Mouse (Mus musculus) limb, embryonic 14.5 days (tissue): Measurements from ENCODE around the gene Zfp616. TPM values are rescaled to one million over a fixed set of nuclear protein-coding genes. Genes with fewer than 3 reads are reported as not detected.

Source experiments
- ATAC-seq: fragments of 200-750 bp; cut with Nextera tagmentation; 2 replicates; pipeline ENCODE4 v1.8.0; 2017; ENCODE audit warnings: low read depth, moderate number of reproducible peaks, moderate TSS enrichment; ENCODE audit not compliant: low FRiP score
- DNase-seq: peaks from one replicate; pipeline ENCODE4 v3.0.0-alpha.2; 2015; ENCODE audit warnings: low spot score
- H3K27ac ChIP-seq: fragments of 300-500 bp; sonication (generic); replicated peaks from 2 replicates; pipeline ENCODE4 v1.5.1; 2014; ENCODE audit warnings: low read depth, mild to moderate bottlenecking, low read length, moderate library complexity, mixed read lengths
- H3K27me3 ChIP-seq: fragments of 300-500 bp; sonication (generic); 2 replicates; pipeline ENCODE4 v1.6.1; 2014; ENCODE audit warnings: low read length, mixed read lengths; ENCODE audit not compliant: control insufficient read depth, insufficient read depth
- H3K36me3 ChIP-seq: fragments of 300-500 bp; sonication (generic); 2 replicates; pipeline ENCODE4 v1.6.1; 2014; ENCODE audit warnings: mild to moderate bottlenecking, low read length, moderate library complexity, mixed read lengths; ENCODE audit not compliant: control insufficient read depth, insufficient read depth
- H3K4me1 ChIP-seq: fragments of 300-500 bp; sonication (generic); 2 replicates; pipeline ENCODE4 v1.6.1; 2014; ENCODE audit warnings: antibody characterized with exemption, low read length, mixed read lengths; ENCODE audit not compliant: control insufficient read depth, insufficient read depth
- H3K4me2 ChIP-seq: fragments of 300-500 bp; sonication (generic); replicated peaks from 2 replicates; pipeline ENCODE4 v1.6.1; 2014; ENCODE audit warnings: low read depth, mild to moderate bottlenecking, low read length, moderate library complexity; ENCODE audit not compliant: severe bottlenecking
- H3K4me3 ChIP-seq: fragments of 300-500 bp; sonication (generic); replicated peaks from 2 replicates; pipeline ENCODE4 v1.5.1; 2014; ENCODE audit warnings: low read length
- H3K9ac ChIP-seq: fragments of 300-500 bp; sonication (generic); 2 replicates; pipeline ENCODE4 v1.6.1; 2014; ENCODE audit warnings: mild to moderate bottlenecking, low read depth, low read length, moderate library complexity; ENCODE audit not compliant: severe bottlenecking
- H3K9me3 ChIP-seq: fragments of 300-500 bp; sonication (generic); 2 replicates; pipeline ENCODE4 v1.6.1; 2016; ENCODE audit warnings: low read length; ENCODE audit not compliant: control insufficient read depth
- POLR2A ChIP-seq: fragments of 200-500 bp; IDR thresholded peaks from 2 replicates; pipeline ENCODE4 v1.8.0; 2012; ENCODE audit warnings: inconsistent platforms, mild to moderate bottlenecking, moderate library complexity, borderline replicate concordance; ENCODE audit not compliant: insufficient read depth, insufficient read length; ENCODE audit errors: extremely low read depth
- WGBS: fragments of 180-500 bp; shearing (Covaris S2); extraction: QIAGEN DNeasy Blood & Tissue Kit; methylation state at CpG from one replicate; pipeline ENCODE4 v1.1.7; 2014; 5-methylcytosine and 5-hydroxymethylcytosine counted together
- polyA plus RNA-seq, 2 experiments: library from polyadenylated mRNA; depleted of rRNA in 1 of 2; stranded (reverse) in 1 of 2; unstranded in 1 of 2; fragments of >200 nt; fragmentation: Nextera tagmentation in 1 of 2; extraction: Ambion mirVana in 1 of 2; gene quantifications; 2 replicates each; pipeline versions ENCODE4 v1.2.1 to v1.2.3; 2012 to 2014

Zfp616 gene
- polyA plus RNA-seq (2012; rRNA removed) (not detected in 2 replicates), polyA plus RNA-seq (2014; fragmentation: Nextera tagmentation; extraction: Ambion mirVana) (not detected in 2 replicates)

DNA sequence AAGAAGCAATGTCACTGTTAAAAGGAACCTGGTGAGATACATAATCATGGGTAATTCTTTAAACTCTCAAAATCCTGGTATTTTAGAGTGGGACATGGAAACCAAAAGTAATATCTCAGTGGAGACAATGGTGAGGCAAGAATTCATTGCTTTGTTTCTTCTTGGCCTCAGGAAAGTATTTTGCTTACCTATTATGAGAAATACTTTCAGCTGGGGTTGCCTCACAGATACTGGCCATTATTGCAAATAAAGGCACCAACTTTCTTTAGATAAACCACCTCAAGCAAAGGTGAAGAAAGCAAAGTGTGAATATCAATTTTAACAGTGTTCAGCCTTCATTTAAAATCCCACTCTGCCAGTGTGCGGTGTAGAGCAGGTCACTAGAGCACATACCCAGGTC is at the start of gene Zfp616:
Gene Zfp616, plus strand, starts transcription at position 301 of the 400 bp plus-strand sequence.
- TF ChIP-seq POLR2A = no peak
- WGBS = 87% methylated on average over 1 of the region's 1 CpGs
- H3K4me1 ChIP-seq = no peaks in the 10 kb centered on the region
- H3K36me3 ChIP-seq = no peaks in the 10 kb centered on the region
- H3K27me3 ChIP-seq = no peaks in the 10 kb centered on the region
- ATAC-seq = no peak
- no peak within 1 kb of the TSS for H3K27ac ChIP-seq
- H3K9ac ChIP-seq = no peak within 1 kb of the TSS
- H3K4me2 ChIP-seq = no peak within 1 kb of the TSS
- H3K9me3 ChIP-seq = no peaks in the 10 kb centered on the region; the same call in 1 of the 2 replicates
- no peak within 1 kb of the TSS for H3K4me3 ChIP-seq
- DNase-seq = no peak

DNA sequence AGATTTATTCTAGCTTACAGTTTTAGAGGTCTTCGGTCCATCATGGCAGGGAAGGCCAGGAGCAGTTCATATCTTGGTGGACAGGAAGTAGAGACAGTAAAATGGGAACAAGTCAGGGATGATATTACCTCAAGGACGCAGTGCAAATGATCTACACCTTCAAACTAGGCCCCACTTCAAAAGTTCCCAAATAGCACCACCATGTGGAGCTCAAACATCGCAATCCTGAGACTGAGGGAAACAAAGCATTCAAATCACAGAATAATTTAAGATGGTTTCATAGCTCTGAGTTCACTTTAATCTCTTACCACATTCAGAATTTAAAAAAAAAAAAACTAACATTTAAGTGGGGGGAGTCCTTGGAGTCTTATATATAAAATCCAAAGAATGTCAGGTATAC is 18.4 kb upstream of the Zfp616 start:
- Histone ChIP-seq H3K4me1 (no peaks in the 10 kb centered on the region), H3K27ac (no peak overlapping the region), H3K36me3 (no peaks in the 10 kb centered on the region), H3K4me2 (no peak overlapping the region), H3K9ac (no peak overlapping the region), H3K27me3 (no peaks in the 10 kb centered on the region), H3K9me3 (peaks cover 10% of the 10 kb centered on the region; the same call in 1 of the 2 replicates), H3K4me3 (no peak overlapping the region)
- DNase-seq (no peak), ATAC-seq (no peak)
- TF ChIP-seq POLR2A = no peak
- WGBS = 69% methylated on average over 3 of the region's 3 CpGs

DNA sequence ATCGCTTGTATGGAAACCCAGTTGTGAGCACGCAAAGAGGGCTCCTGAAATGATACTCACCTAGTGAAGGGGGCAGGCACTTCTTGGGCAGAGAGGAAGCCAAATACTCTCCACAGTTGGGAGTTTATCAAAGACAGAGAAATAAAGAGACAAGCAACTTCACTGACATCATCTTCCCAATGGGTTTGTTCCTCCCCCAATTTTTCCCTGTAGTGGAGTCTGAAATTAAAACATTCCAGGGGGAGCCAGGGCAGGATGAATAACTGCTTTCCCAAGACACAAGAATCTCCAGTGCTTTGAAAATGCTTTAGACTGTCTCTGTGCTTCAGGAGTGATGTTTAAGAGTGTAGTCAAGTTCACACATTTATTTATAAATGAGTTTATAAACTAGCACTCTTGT is 13.3 kb upstream of the Zfp616 start, which contains the start of the genes Olfr139 and Olfr399:
Gene Olfr139, minus strand, starts transcription at position 101 of the 400 bp plus-strand sequence.
Gene Olfr399, minus strand, starts transcription at position 165 of the 400 bp plus-strand sequence.
- WGBS = 78% methylated on average over 2 of the region's 2 CpGs
- H3K4me2 ChIP-seq = no peak within 1 kb of the TSS
- H3K9ac ChIP-seq = no peak within 1 kb of the TSS
- no peak within 1 kb of the TSS for H3K4me3 ChIP-seq
- ATAC-seq (no peak), DNase-seq (no peak)
- peaks cover 8% of the 10 kb centered on the region; the same call in 1 of the 2 replicates for H3K9me3 ChIP-seq
- TF ChIP-seq POLR2A = no peak
- H3K27ac ChIP-seq = no peak within 1 kb of the TSS
- no peaks in the 10 kb centered on the region for H3K27me3 ChIP-seq
- H3K36me3 ChIP-seq = no peaks in the 10 kb centered on the region
- no peaks in the 10 kb centered on the region for H3K4me1 ChIP-seq

DNA sequence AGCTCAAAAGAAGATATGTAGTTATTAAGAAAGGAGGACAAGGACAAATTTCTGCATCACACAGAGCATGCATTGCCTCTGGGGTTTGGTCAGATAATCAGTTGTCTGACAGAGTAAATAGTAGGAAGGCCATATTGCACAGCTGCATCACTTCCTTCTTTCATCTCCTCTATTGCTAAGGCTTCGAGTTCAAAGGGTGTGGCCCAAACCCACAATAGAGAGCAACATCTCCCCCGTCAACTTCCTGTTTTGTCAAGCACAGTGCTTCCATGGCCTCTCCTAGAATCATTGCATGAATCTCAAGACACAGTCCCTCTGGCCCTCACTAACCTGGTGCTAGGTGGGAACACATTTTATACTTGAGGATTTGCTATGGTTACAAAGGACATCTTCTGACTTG is 31.0 kb downstream of the Zfp616 start:
- Histone ChIP-seq H3K4me3 (no peak overlapping the region), H3K4me2 (no peak overlapping the region), H3K4me1 (no peaks in the 10 kb centered on the region), H3K9ac (no peak overlapping the region), H3K36me3 (no peaks in the 10 kb centered on the region), H3K27me3 (no peaks in the 10 kb centered on the region), H3K9me3 (no peaks in the 10 kb centered on the region), H3K27ac (no peak overlapping the region)
- DNase-seq (no peak), ATAC-seq (no peak)
- 85% methylated on average over 2 of the region's 2 CpGs for WGBS
- no peak for TF ChIP-seq POLR2A

DNA sequence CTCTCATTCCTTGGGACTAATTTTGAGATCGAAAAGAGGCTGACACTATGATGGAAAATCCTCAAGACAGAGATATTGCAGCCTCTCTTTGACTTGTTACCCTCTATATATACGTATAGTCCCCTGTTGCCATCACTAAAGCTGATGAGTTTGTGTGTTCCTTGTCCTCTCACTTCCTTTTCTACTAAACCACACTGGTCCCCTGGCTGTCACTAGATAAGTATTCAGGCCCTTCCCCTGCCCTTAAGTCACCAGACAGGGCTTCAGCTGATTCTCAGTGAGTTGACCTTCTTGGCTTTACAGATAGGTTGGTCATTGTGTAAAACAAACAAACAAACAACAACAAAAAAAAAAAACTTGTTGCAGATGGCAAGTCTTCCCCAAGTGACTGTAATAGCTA is 31.8 kb downstream of the Zfp616 start:
- Histone ChIP-seq H3K27ac (no peak overlapping the region), H3K9me3 (no peaks in the 10 kb centered on the region), H3K4me3 (no peak overlapping the region), H3K9ac (no peak overlapping the region), H3K36me3 (no peaks in the 10 kb centered on the region), H3K4me1 (no peaks in the 10 kb centered on the region), H3K4me2 (no peak overlapping the region), H3K27me3 (no peaks in the 10 kb centered on the region)
- WGBS = 48% methylated on average over 2 of the region's 2 CpGs
- DNase-seq (no peak), ATAC-seq (no peak)
- no peak for TF ChIP-seq POLR2A
